Mouse (Mus musculus): ENCODE measurements around the gene Gm49388.

Gm49388 gene

GRCm38 (mm10) chr7:127840886-127841285 is 55.5 kb downstream of the Gm49388 start:
- no peak for DNase-seq (ENCODE audit: low spot score)

- DNase-seq (ENCODE audit: low spot score): peak; percentile 91
Observed at GRCm38 (mm10) chr7:127841340-127842000, 56.1 kb downstream of the Gm49388 start.

GRCm38 (mm10) chr7:127842001-127842718 is 56.8 kb downstream of the Gm49388 start:
- DNase-seq (ENCODE audit: low spot score): peak; percentile 81

GRCm38 (mm10) chr7:127849973-127850875 is 64.8 kb downstream of the Gm49388 start:
- DNase-seq (ENCODE audit: low spot score): no peak

- DNase-seq (ENCODE audit: low spot score): no peak
Observed at GRCm38 (mm10) chr7:127850906-127851305, 65.5 kb downstream of the Gm49388 start.
